Mouse (Mus musculus) C2C12 (cell line): ENCODE results near the gene Vmn2r52. TPM values are rescaled to one million over a fixed set of nuclear protein-coding genes. Genes with fewer than 3 reads are reported as not detected.
"Not testable (repeated sequence)": the region's sequence is repeated elsewhere in the genome, so short reads cannot be mapped to it uniquely, and the experiment has no call there.

ENCODE experiments used
- H3K27me3 ChIP-seq: one replicate; pipeline ENCODE4 v1.6.1; 2011; ENCODE audit not compliant: control insufficient read depth, insufficient read depth, insufficient read length
- H3K36me3 ChIP-seq: one replicate; pipeline ENCODE4 v1.6.1; 2011; ENCODE audit not compliant: control insufficient read depth, insufficient read depth
- H3K4me3 ChIP-seq: one replicate; pipeline ENCODE4 v1.5.1; 2011; ENCODE audit warnings: mild to moderate bottlenecking, control low read depth; ENCODE audit not compliant: poor library complexity, insufficient read depth, severe bottlenecking
- H3K79me2 ChIP-seq: one replicate; pipeline ENCODE4 v1.6.1; 2011; ENCODE audit not compliant: control insufficient read depth, insufficient read depth
- H3K79me3 ChIP-seq: one replicate; pipeline ENCODE4 v1.6.1; 2011; ENCODE audit warnings: low read depth, control low read depth
- H3ac ChIP-seq: one replicate; pipeline ENCODE3; 2011; ENCODE audit warnings: low read depth; ENCODE audit not compliant: control insufficient read depth, insufficient read length
- CEBPB ChIP-seq: IDR thresholded peaks from one replicate; pipeline ENCODE4 v1.6.1; 2011; ENCODE audit warnings: low read depth, mild to moderate bottlenecking, control low read depth, moderate library complexity
- CTCF ChIP-seq: IDR thresholded peaks from one replicate; pipeline ENCODE4 v1.5.1; 2011; ENCODE audit not compliant: control insufficient read depth, insufficient read depth, insufficient read length
- FOSL1 ChIP-seq: IDR thresholded peaks from one replicate; pipeline ENCODE4 v1.8.0; 2011; ENCODE audit warnings: mild to moderate bottlenecking, low read length; ENCODE audit not compliant: poor library complexity, insufficient read depth, severe bottlenecking
- MAX ChIP-seq: IDR thresholded peaks from one replicate; pipeline ENCODE4 v1.6.1; 2011; ENCODE audit warnings: mild to moderate bottlenecking, control low read depth
- MYOD1 ChIP-seq: IDR thresholded peaks from one replicate; pipeline ENCODE4 v1.6.1; 2011; ENCODE audit warnings: low read depth; ENCODE audit not compliant: control insufficient read depth, insufficient read length
- MYOG ChIP-seq: IDR thresholded peaks from one replicate; pipeline ENCODE4 v1.6.1; 2011; ENCODE audit not compliant: control insufficient read depth, insufficient read length; ENCODE audit errors: extremely low read depth
- USF1 ChIP-seq: IDR thresholded peaks from one replicate; pipeline ENCODE4 v1.6.1; 2011; ENCODE audit warnings: low read depth, mild to moderate bottlenecking, control low read depth, moderate library complexity
- long read RNA-seq, 2 experiments: library from polyadenylated mRNA; unstranded; transcript quantifications; one replicate each; pipeline ENCODE4 v2.0.0; 2019 to 2020
- polyA plus RNA-seq: library from polyadenylated mRNA; unstranded; fragments of >200 nt; fragmentation: generic; extraction: Trizol; gene quantifications from one replicate; pipeline ENCODE4 v1.2.1, GENCODE M21; 2012; ENCODE audit warnings: missing spikeins

Vmn2r52 gene
- not detected for polyA plus RNA-seq
- long read RNA-seq, experiment 1: 0 reads
- long read RNA-seq, experiment 2: 0 reads

DNA sequence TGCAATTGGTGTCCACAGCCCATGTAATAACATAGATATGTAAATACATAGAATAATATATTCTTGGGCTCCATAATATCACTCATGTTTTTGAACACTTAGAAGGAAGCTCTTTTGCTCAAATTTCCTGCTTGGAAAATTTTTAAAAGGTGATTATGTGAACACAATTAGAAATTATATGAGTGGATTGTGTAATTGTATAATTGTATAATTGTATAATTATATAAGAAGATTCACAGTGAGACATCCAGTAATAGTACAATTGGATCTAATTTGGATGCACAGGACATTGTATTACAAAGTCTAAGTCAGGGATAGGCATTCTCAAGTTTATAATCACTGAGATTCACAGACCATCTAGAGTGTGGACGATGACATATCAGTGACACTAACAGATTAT, at the start of gene Vmn2r52:
Gene Vmn2r52 (minus strand): TSS at position 101 of the 400 bp plus-strand sequence.
- Histone ChIP-seq H3K79me3 (no peaks in the 10 kb centered on the region), H3K79me2 (no peaks in the 10 kb centered on the region)
- TF ChIP-seq CEBPB (no peak), CTCF (no peak), MAX (no peak), MYOG (no peak), FOSL1 (no peak), USF1 (no peak), MYOD1 (no peak)

DNA sequence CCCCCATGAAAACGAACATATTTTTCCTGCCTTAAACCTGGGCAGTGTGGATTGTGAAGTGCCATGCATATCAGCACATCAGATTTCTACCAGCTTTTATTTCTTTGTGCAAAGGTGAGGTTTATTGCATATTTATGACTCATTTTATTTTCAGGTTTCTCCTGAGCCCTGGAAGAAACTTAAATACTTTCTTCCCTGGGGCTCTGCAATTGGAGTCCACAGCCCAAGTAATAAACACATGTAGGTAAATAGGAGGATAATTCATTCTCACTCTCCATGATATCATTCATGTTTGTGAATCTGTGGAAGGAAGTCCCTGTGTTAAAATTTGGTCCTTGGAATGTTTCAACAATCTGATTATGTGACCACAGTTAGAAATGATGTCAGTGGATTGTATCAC, 70.7 kb downstream of the Vmn2r52 start, which contains the start of gene Vmn2r51:
Gene Vmn2r51 (minus strand): TSS at position 101 of the 400 bp plus-strand sequence.
- H3K79me3 ChIP-seq, H3K36me3 ChIP-seq, H3K79me2 ChIP-seq, H3K4me3 ChIP-seq, H3K27me3 ChIP-seq, H3ac ChIP-seq: not testable (repeated sequence)

More for the DNA sequence above, at the start of gene Vmn2r52:
- H3K36me3 ChIP-seq: no peaks in the 10 kb centered on the region
- no peaks in the 10 kb centered on the region for H3K27me3 ChIP-seq
- no peak within 1 kb of the TSS for H3K4me3 ChIP-seq
- H3ac ChIP-seq: no peak within 1 kb of the TSS

Other genes with a start within 250 kb of the Vmn2r52 start
- gene Vmn2r48, start 223.0 kb downstream of the Vmn2r52 start, polyA plus RNA-seq: not detected
- not detected for gene Vmn2r49, start 184.3 kb downstream of the Vmn2r52 start, polyA plus RNA-seq
- not detected for gene Vmn2r50, start 123.3 kb downstream of the Vmn2r52 start, polyA plus RNA-seq
- not detected for gene Vmn2r51, start 70.8 kb downstream of the Vmn2r52 start, polyA plus RNA-seq
- not detected for gene Vmn1r66, start 101.4 kb upstream of the Vmn2r52 start, polyA plus RNA-seq